Mouse (Mus musculus) thymus, adult 2 months (tissue): ENCODE results near the gene Cd19. TPM values are rescaled to one million over a fixed set of nuclear protein-coding genes. Genes with fewer than 3 reads are reported as not detected.

Source experiments
- DNase-seq: peaks from one replicate; pipeline ENCODE4 v3.0.0; 2021
- H3K27ac ChIP-seq: fragments of 200-500 bp; 2 replicates; pipeline ENCODE4 v1.5.1; 2012; ENCODE audit warnings: low read length, control low read depth; ENCODE audit not compliant: control insufficient read depth, insufficient read depth
- H3K27me3 ChIP-seq: fragments of 200-500 bp; 2 replicates; pipeline ENCODE4 v1.6.1; 2012; ENCODE audit warnings: mild to moderate bottlenecking, low read length, moderate library complexity, mixed read lengths; ENCODE audit not compliant: control insufficient read depth, insufficient read depth
- H3K36me3 ChIP-seq: fragments of 200-500 bp; 2 replicates; pipeline ENCODE4 v1.6.1; 2012; ENCODE audit warnings: mild to moderate bottlenecking, low read length, moderate library complexity; ENCODE audit not compliant: control insufficient read depth, insufficient read depth
- H3K4me1 ChIP-seq: fragments of 200-500 bp; replicated peaks from 2 replicates; pipeline ENCODE4 v1.6.1; 2012; ENCODE audit warnings: low read length; ENCODE audit not compliant: control insufficient read depth, insufficient read depth
- H3K4me3 ChIP-seq: fragments of 200-500 bp; 2 replicates; pipeline ENCODE4 v1.5.1; 2012; ENCODE audit warnings: mild to moderate bottlenecking, low read length, control low read depth, moderate library complexity; ENCODE audit not compliant: control insufficient read depth, insufficient read depth
- CTCF ChIP-seq: fragments of 200-500 bp; IDR thresholded peaks from 2 replicates; pipeline ENCODE4 v1.5.1; 2012; ENCODE audit warnings: mild to moderate bottlenecking, control low read depth, low read length, moderate library complexity, borderline replicate concordance; ENCODE audit not compliant: control insufficient read depth, poor library complexity, insufficient read depth; ENCODE audit errors: extremely low read depth
- POLR2A ChIP-seq: fragments of 200-500 bp; IDR thresholded peaks from 2 replicates; pipeline ENCODE4 v1.6.1; 2012; ENCODE audit warnings: mild to moderate bottlenecking, low read length, control low read depth, moderate library complexity; ENCODE audit not compliant: control insufficient read depth, poor library complexity, insufficient read depth; ENCODE audit errors: extremely low read depth
- whole genome bisulfite sequencing: fragments of 180-500 bp; shearing (Covaris S2); methylation state at CpG from one replicate; pipeline ENCODE4 v1.1.7; 2018; 5-methylcytosine and 5-hydroxymethylcytosine counted together
- polyA plus RNA-seq: library from polyadenylated mRNA; depleted of rRNA; stranded (reverse); fragments of >200 nt; gene quantifications from 2 replicates; pipeline ENCODE4 v1.2.3, GENCODE M21; 2012; rRNA removed

Cd19 gene
- 10.8 and 11.6 TPM in 2 replicates for polyA plus RNA-seq

DNA sequence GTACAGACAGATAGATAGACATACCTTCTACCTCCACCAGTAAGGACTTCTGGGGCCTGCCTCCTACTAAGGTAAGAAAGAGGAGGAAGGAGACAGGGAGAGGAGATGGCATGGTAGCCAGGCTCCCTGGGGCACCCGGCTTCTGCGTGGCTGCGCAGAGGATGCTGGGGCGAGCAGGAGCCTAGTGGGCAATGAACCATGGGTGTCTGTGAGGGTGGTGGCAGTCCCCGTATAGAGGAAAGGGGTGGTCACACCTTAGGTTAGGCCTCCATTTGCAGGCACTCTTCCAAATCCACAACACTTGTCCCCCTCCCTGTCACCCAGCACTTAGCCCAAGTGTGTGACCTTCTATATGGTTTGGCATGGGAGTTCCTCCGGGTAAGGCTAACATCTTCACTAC, at the start of gene Cd19:
Gene Cd19 (minus strand): TSS at position 165 of the 400 bp plus-strand sequence.
- no peak for TF ChIP-seq CTCF
- no peak for TF ChIP-seq POLR2A
- Histone ChIP-seq H3K27ac (no peak within 1 kb of the TSS), H3K4me3 (no peak within 1 kb of the TSS), H3K4me1 (peaks cover 8% of the 10 kb centered on the region), H3K36me3 (no peaks in the 10 kb centered on the region), H3K27me3 (no peaks in the 10 kb centered on the region)
- no peak for DNase-seq
- WGBS: 88% methylated on average over 6 of the region's 6 CpGs

DNA sequence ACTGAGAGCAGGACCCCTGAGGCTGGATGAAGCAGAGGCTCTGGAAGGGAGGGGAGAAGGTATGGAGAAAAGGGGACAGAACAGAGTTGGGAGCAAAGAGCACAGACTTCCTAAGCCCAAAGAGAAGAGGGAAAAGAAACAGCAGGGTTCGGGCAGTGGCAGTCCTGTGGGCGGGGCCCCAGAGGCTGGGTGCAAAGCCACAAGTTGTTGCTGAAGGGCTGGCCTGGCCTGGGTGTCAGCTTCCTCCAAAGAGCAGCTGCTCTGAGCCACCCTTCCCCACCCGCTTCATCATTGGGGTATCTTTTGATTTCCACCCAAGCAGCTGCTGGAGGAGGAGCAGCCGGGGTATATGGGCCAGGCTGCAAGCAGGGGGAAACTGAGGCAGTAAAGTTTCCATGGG, 49.4 kb upstream of the Cd19 start:
- Histone ChIP-seq H3K36me3 (peaks cover 14% of the 10 kb centered on the region), H3K4me3 (no peak overlapping the region), H3K27me3 (no peaks in the 10 kb centered on the region), H3K4me1 (peaks cover 23% of the 10 kb centered on the region), H3K27ac (no peak overlapping the region)
- WGBS: 11% methylated on average over 4 of the region's 4 CpGs
- TF ChIP-seq CTCF (no peak), POLR2A (no peak)
- no peak for DNase-seq

DNA sequence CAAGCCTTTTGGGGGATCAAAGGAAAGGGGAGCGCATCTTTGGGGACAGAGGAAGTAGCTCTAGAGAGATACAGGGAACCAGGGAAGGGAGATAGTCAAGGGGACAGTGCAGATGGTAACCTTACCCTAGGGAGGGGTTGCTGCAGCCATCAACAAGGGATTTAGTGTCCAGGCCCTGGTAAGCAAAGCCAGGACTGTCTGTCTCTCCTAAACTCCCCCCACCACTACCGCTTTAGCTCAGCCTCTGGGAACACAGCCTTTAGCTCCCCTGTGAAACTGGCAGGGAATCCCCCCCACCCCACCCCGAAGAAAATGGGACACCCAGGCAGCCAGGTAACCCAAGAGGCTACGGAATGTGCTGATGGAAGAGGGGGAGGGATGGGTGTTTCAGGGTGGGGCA, 48.9 kb upstream of the Cd19 start:
- 74% methylated on average over 4 of the region's 4 CpGs for WGBS
- no peaks in the 10 kb centered on the region for H3K27me3 ChIP-seq
- TF ChIP-seq POLR2A (no peak), CTCF (no peak)
- no peak overlapping the region for H3K27ac ChIP-seq
- H3K4me1 ChIP-seq: peaks cover 23% of the 10 kb centered on the region
- no peak for DNase-seq
- H3K36me3 ChIP-seq: peaks cover 8% of the 10 kb centered on the region
- H3K4me3 ChIP-seq: no peak overlapping the region

DNA sequence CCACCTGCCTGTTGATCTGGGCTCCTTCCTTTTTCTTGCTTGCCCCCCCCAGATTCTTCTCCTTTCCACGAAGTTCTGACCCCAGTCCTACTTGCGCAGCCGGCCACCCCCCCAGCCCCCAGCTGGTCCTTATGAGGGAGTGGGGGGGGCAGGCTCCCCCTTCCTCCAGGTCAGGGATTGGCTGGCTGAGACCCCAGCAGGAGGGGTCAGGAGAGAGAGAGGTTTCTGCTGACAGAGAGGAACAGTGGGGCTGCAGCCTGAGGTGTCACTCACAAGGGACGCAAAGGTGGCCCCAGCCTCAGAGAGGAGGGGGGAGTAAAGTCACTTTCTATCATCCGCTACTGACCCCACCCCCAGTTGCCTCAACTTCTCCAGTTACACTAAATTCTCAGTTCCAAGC, 48.3 kb upstream of the Cd19 start, which contains the start of gene Atp2a1:
Gene Atp2a1 (minus strand): TSS at position 105 of the 400 bp plus-strand sequence.
- Histone ChIP-seq H3K4me3 (no peak within 1 kb of the TSS), H3K4me1 (peaks cover 23% of the 10 kb centered on the region), H3K36me3 (peaks cover 4% of the 10 kb centered on the region; the same call in 1 of the 2 replicates), H3K27ac (no peak within 1 kb of the TSS), H3K27me3 (no peaks in the 10 kb centered on the region)
- DNase-seq: no peak
- TF ChIP-seq POLR2A: no peak
- TF ChIP-seq CTCF: no peak
- 69% methylated on average over 5 of the region's 5 CpGs for WGBS

DNA sequence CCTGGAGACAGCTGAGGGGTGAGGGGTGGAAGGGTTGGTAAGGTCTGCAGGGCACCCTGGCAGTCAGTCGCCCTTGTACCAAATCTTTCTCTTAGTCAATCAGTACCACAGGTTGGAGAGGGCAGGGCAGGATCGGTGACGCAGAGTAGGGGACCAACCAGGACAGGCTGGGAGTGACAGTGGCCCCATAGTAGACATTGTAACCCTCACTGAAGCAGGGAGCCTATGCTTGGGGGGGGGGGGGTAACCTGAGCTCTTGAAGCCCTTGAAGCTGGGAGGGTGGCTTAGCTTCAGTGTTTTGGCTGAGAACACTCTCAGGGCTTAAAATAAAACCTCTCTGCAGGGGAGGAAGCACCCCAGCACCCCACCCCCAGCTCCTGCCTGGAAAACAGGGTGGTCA, 46.9 kb upstream of the Cd19 start:
- Histone ChIP-seq H3K27ac (no peak overlapping the region), H3K27me3 (no peaks in the 10 kb centered on the region), H3K4me1 (peaks cover 26% of the 10 kb centered on the region), H3K36me3 (no peaks in the 10 kb centered on the region), H3K4me3 (no peak overlapping the region)
- 83% methylated on average over 3 of the region's 3 CpGs for WGBS
- TF ChIP-seq POLR2A: no peak
- no peak for TF ChIP-seq CTCF
- DNase-seq: no peak

DNA sequence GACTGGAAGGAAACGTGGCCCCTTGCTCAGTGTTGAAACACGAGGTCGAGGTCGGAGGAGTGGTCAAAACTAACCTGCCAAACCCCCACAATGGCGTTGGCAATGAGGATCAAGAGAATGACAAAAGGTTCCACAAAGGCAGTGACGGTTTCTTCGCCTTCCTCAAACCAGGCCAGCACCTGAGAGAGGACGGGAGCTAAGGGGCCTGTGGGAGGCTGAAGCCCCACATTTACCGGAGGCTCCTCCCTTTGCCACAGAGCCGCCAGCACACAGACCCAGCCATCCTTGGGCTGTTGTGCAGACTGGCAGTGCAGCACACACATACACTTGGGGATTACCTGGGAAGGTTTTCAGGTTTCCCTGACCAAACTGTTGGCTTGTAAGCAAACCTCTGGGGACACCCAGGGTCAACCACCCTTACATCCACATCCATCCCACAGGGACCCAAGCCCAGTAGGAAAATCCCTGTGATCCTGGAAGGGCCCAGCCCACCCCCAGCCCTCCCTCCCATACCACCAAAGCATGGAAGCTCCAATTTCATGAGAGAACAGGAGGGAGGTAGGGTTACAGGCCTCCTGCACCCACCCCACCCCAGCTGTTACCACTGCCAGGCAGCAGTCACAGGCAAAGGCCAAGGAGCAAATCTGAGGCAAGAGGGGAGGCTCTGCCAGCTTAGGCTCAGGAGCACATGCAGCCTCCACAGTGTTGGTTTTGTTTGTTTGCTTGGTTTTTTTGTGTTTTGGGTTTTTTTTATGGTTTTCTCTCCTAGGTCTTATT, 46.1 kb upstream of the Cd19 start:
- no peaks in the 10 kb centered on the region for H3K36me3 ChIP-seq
- H3K27me3 ChIP-seq: no peaks in the 10 kb centered on the region
- 19% methylated on average over 10 of the region's 10 CpGs for WGBS
- no peak overlapping the region for H3K27ac ChIP-seq
- TF ChIP-seq CTCF (no peak), POLR2A (no peak)
- no peak for DNase-seq
- no peak overlapping the region for H3K4me3 ChIP-seq
- H3K4me1 ChIP-seq: peaks cover 31% of the 10 kb centered on the region
